Mouse (Mus musculus) olfactory bulb, adult 2 months (tissue): Measurements from ENCODE around the gene Nek3.

ENCODE experiments used
- CTCF ChIP-seq: fragments of 200-500 bp; IDR thresholded peaks from 2 replicates; pipeline ENCODE4 v1.5.1; 2012; ENCODE audit warnings: low read depth, mild to moderate bottlenecking, low read length, moderate library complexity; ENCODE audit not compliant: insufficient read depth
- POLR2A ChIP-seq: fragments of 200-500 bp; IDR thresholded peaks from 2 replicates; pipeline ENCODE4 v1.6.1; 2012; ENCODE audit warnings: mild to moderate bottlenecking, low read depth, low read length, moderate library complexity; ENCODE audit not compliant: insufficient read depth

DNA sequence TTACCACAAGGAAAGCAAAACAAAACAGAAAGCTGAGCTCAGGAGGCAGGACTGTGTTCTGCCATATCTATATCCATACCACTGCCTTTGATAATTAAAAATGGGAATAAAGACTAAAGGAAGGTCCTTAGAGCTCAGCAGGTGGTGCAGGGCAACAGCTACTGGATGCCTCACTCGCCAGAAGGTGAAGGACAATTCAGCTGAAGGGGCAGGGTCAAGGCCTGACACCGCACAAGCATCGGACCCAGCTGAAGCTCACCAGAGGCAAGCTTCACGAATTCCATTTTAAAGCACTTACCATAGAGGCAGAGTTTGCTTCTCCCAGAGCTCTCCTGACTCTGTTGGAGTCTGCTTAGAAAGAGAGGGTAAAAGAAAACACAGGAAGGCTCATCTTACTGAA is 23.6 kb downstream of the Nek3 start:
- no peak for TF ChIP-seq POLR2A
- TF ChIP-seq CTCF, result no peak
